Comparison of ENCODE assay signal across 16 mouse cellular contexts in genomic region chr4:57010919-57011318, GRCm38 (mm10). TPM values are rescaled to one million over a fixed set of nuclear protein-coding genes. Genes with fewer than 3 reads are reported as not detected.
DNase-seq lines count a peak whose midpoint lies in the region; ATAC-seq and TF ChIP-seq lines count a peak whose summit lies in the region.
"Had no signal": no experiment of that assay in that cellular context is flagged by ENCODE, and none has a peak within 500 bp of the region (broad histone marks: within the 10 kb centered on the region; RNA-seq: fewer than 3 reads in every experiment).

No protein-coding gene starts in this region.

- peak; percentile 44 for DNase-seq in forebrain, embryonic 14.5 days (ENCODE audit: low spot score)
- peak; percentile 30 for DNase-seq in lung, embryonic 14.5 days
- DNase-seq in lung, postnatal 25 days (ENCODE audit: low spot score), result no peak
- peak; percentile 52 for DNase-seq in brain, embryonic 14.5 days (ENCODE audit: low read depth)
- no peak for DNase-seq in embryo, embryonic 10 days (ENCODE audit: low spot score)
- DNase-seq: adrenal gland, postnatal 14 days; cerebellum, adult 2 months; gastrocnemius, postnatal 36 days; heart, postnatal 36 days had no signal

- 17% methylated on average over 6 of the region's 6 CpGs for WGBS in forebrain, embryonic 14.5 days
- WGBS in forebrain, embryonic 12.5 days, result 25% methylated on average over 6 of the region's 6 CpGs
- WGBS in lung, embryonic 14.5 days, result 4% methylated on average over 6 of the region's 6 CpGs

- TF ChIP-seq CTCF in lung, embryonic 14.5 days (IDR thresholded peaks at IDR 0.05; ENCODE audit: low read depth), result no peak
- TF ChIP-seq CTCF in brain, embryonic 14.5 days (IDR thresholded peaks at IDR 0.05; ENCODE audit: borderline replicate concordance, extremely low read depth, insufficient read depth, insufficient read length), result no peak

- H3K4me2 ChIP-seq in forebrain, embryonic 14.5 days (ENCODE audit: low read length), result no peak overlapping the region
- H3K4me2 ChIP-seq in forebrain, embryonic 12.5 days, result no peak overlapping the region
- no peak overlapping the region for H3K4me2 ChIP-seq in lung, embryonic 14.5 days
- H3K4me2 ChIP-seq: embryonic facial prominence, embryonic 13.5 days; heart, embryonic 13.5 days; hindbrain, embryonic 15.5 days had no signal

- no peak overlapping the region for H3K9ac ChIP-seq in forebrain, embryonic 14.5 days (ENCODE audit: low read length)
- no peak overlapping the region for H3K9ac ChIP-seq in forebrain, embryonic 12.5 days
- H3K9ac ChIP-seq in lung, embryonic 14.5 days, result no peak overlapping the region
- H3K9ac ChIP-seq: embryonic facial prominence, embryonic 13.5 days; heart, embryonic 13.5 days; hindbrain, embryonic 15.5 days had no signal

- H3K36me3 ChIP-seq in forebrain, embryonic 14.5 days (ENCODE audit: control insufficient read depth, insufficient read depth, low read length), result no peaks in the 10 kb centered on the region
- H3K36me3 ChIP-seq in forebrain, embryonic 12.5 days (replicated peaks), result no peaks in the 10 kb centered on the region
- no peaks in the 10 kb centered on the region for H3K36me3 ChIP-seq in lung, embryonic 14.5 days (ENCODE audit: insufficient read depth)
- H3K36me3 ChIP-seq: embryonic facial prominence, embryonic 13.5 days; heart, embryonic 13.5 days; hindbrain, embryonic 15.5 days had no signal

- no peak overlapping the region for H3K27ac ChIP-seq in forebrain, embryonic 14.5 days (ENCODE audit: low read depth, low read length)
- H3K27ac ChIP-seq in forebrain, embryonic 12.5 days, result no peak overlapping the region
- H3K27ac ChIP-seq in lung, embryonic 14.5 days (ENCODE audit: low read depth), result no peak overlapping the region
- H3K27ac ChIP-seq: embryonic facial prominence, embryonic 13.5 days; heart, embryonic 13.5 days; hindbrain, embryonic 15.5 days had no signal

- H3K4me3 ChIP-seq in forebrain, embryonic 14.5 days (ENCODE audit: low read depth, low read length), result no peak overlapping the region
- no peak overlapping the region for H3K4me3 ChIP-seq in forebrain, embryonic 12.5 days (replicated peaks)
- H3K4me3 ChIP-seq in lung, embryonic 14.5 days (ENCODE audit: low read depth, low read length), result no peak overlapping the region
- H3K4me3 ChIP-seq: embryonic facial prominence, embryonic 13.5 days; heart, embryonic 13.5 days; hindbrain, embryonic 15.5 days had no signal

- no peaks in the 10 kb centered on the region for H3K4me1 ChIP-seq in forebrain, embryonic 14.5 days (ENCODE audit: control insufficient read depth, insufficient read depth, low read length)
- H3K4me1 ChIP-seq in forebrain, embryonic 12.5 days, result no peaks in the 10 kb centered on the region
- H3K4me1 ChIP-seq in lung, embryonic 14.5 days (ENCODE audit: insufficient read depth), result no peaks in the 10 kb centered on the region
- H3K4me1 ChIP-seq: hindbrain, embryonic 15.5 days had no signal

- no peak for TF ChIP-seq POLR2A in brain, embryonic 14.5 days (IDR thresholded peaks at IDR 0.05; ENCODE audit: borderline replicate concordance, extremely low read depth, insufficient read depth, insufficient read length, poor library complexity, severe bottlenecking)

- ATAC-seq in forebrain, embryonic 14.5 days, result no peak
- ATAC-seq in forebrain, embryonic 12.5 days (ENCODE audit: low FRiP score), result no peak
- ATAC-seq in lung, embryonic 14.5 days (ENCODE audit: insufficient read depth), result no peak
- ATAC-seq: activated CD4-positive, CD25-positive, alpha-beta regulatory T cell, adult 4 months; Patski had no signal

- H3K9me3 ChIP-seq in forebrain, embryonic 14.5 days (replicated peaks; ENCODE audit: control insufficient read depth, low read length), result no peaks in the 10 kb centered on the region
- no peaks in the 10 kb centered on the region for H3K9me3 ChIP-seq in forebrain, embryonic 12.5 days
- H3K9me3 ChIP-seq in lung, embryonic 14.5 days (ENCODE audit: low read depth, low read length), result no peaks in the 10 kb centered on the region
- H3K9me3 ChIP-seq: embryonic facial prominence, embryonic 13.5 days; heart, embryonic 13.5 days; hindbrain, embryonic 15.5 days had no signal

- no peaks in the 10 kb centered on the region for H3K27me3 ChIP-seq in forebrain, embryonic 14.5 days (replicated peaks; ENCODE audit: control insufficient read depth, insufficient read depth, low read length)
- H3K27me3 ChIP-seq in forebrain, embryonic 12.5 days, result no peaks in the 10 kb centered on the region
- peaks cover 7% of the 10 kb centered on the region for H3K27me3 ChIP-seq in lung, embryonic 14.5 days (ENCODE audit: insufficient read depth, low read length)
- H3K27me3 ChIP-seq: hindbrain, embryonic 15.5 days had no signal

RNA-seq across cellular contexts. Expression of gene Frrs1l, which starts 20.7 kb away (rescaled TPM):
- 13.8 and 18.9 TPM in 2 replicates for polyA plus RNA-seq in forebrain, embryonic 14.5 days (2014; fragmentation: Nextera tagmentation; extraction: Ambion mirVana)
- polyA plus RNA-seq in forebrain, embryonic 12.5 days (2016; fragmentation: Nextera tagmentation; extraction: Ambion mirVana), result 9.7 and 10.2 TPM in 2 replicates
- 1.7 and 2.1 TPM in 2 replicates for polyA plus RNA-seq in lung, embryonic 14.5 days (2014; fragmentation: Nextera tagmentation; extraction: Ambion mirVana)
- polyA plus RNA-seq in brain, embryonic 14.5 days (2012; rRNA removed), result 9.6 and 15.1 TPM in 2 replicates
- polyA plus RNA-seq: heart, postnatal 0 days; Patski had no signal

Comparison
In these comparisons a context has a peak if more than half of its experiments do, and no peak if none do; other contexts are left out.
1. DNase-seq: peak in forebrain, embryonic 14.5 days (single experiment), lung, embryonic 14.5 days (single experiment) and brain, embryonic 14.5 days (single experiment); none in lung, postnatal 25 days (single experiment) and embryo, embryonic 10 days (single experiment).